In the genomic region with DNA sequence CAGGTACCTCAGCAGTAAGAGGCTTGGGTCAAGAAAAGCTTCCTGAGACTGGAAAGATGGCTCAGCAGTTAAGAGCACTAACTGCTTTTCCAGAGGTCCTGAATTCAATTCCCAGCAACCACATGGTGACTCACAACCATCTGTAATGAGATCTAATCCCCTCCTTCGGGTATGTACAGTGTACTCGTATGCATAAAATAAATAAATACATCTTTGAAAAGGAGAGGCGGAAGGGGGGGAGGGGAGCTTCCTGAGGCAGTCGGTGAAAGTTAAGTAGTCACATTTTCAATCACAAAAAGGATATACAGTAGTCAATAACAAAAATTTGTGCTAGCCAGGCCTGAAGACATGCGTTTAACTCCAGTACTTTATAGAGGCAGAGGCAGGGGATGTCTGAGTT, we compare ENCODE assay signal across 20 mouse cellular contexts. TPM values are rescaled to one million over a fixed set of nuclear protein-coding genes. Genes with fewer than 3 reads are reported as not detected.
"Had no signal": no experiment of that assay in that cellular context is flagged by ENCODE, and none has a peak within 500 bp of the region (broad histone marks: within the 10 kb centered on the region; RNA-seq: fewer than 3 reads in every experiment).

No protein-coding gene starts in this region.

- H3K9me3 ChIP-seq: limb, embryonic 13.5 days; liver, embryonic 12.5 days; liver, embryonic 15.5 days; lung, embryonic 15.5 days; midbrain, embryonic 13.5 days had no signal

- DNase-seq: kidney, adult 2 months; kidney, postnatal 25 days; layer of hippocampus, postnatal 36 days; left cerebral cortex, postnatal 4 days; liver; lung, adult 18-20 months; lung, postnatal 14 days; thymus, adult 2 months; thymus, postnatal 14 days; thymus, postnatal 4 days had no signal

- ATAC-seq: liver, embryonic 12.5 days; midbrain, embryonic 13.5 days had no signal

- H3K27ac ChIP-seq: kidney, postnatal 0 days; limb, embryonic 13.5 days; liver, embryonic 12.5 days; liver, embryonic 15.5 days; lung, embryonic 15.5 days; macrophage; midbrain, embryonic 13.5 days; stomach, postnatal 0 days had no signal

- H3K4me3 ChIP-seq: limb, embryonic 13.5 days; liver, embryonic 12.5 days; liver, embryonic 15.5 days; lung, embryonic 15.5 days; midbrain, embryonic 13.5 days had no signal

- H3K4me2 ChIP-seq: limb, embryonic 13.5 days; liver, embryonic 12.5 days; liver, embryonic 15.5 days; lung, embryonic 15.5 days; midbrain, embryonic 13.5 days had no signal

- H3K27me3 ChIP-seq: limb, embryonic 13.5 days; liver, embryonic 12.5 days; liver, embryonic 15.5 days; lung, embryonic 15.5 days; midbrain, embryonic 13.5 days had no signal

- H3K9ac ChIP-seq: limb, embryonic 13.5 days; liver, embryonic 12.5 days; liver, embryonic 15.5 days; lung, embryonic 15.5 days; midbrain, embryonic 13.5 days had no signal

RNA-seq across cellular contexts. Expression of gene Ephx3, which starts 56.8 kb away (rescaled TPM):
- polyA plus RNA-seq: kidney, embryonic 14.5 days; macrophage; neural tube, embryonic 11.5 days had no signal
